Mouse (Mus musculus) CD4-positive, CD25-positive, alpha-beta regulatory T cell, adult 9 weeks (primary cell): ENCODE measurements around the gene Olfr834. TPM values are rescaled to one million over a fixed set of nuclear protein-coding genes. Genes with fewer than 3 reads are reported as not detected.

Experiments used
- polyA plus RNA-seq: library from polyadenylated mRNA; unstranded; fragments of 100-300 nt; shearing (Covaris generic); gene quantifications from one replicate; pipeline ENCODE4 v1.2.1, GENCODE M21; 2017

Olfr834 gene
- not detected for polyA plus RNA-seq

GRCm38 (mm10) chr9:18987690-18988089 is at the start of gene Olfr834:
Olfr834 (plus strand) TSS chr9:18987990.

DNA sequence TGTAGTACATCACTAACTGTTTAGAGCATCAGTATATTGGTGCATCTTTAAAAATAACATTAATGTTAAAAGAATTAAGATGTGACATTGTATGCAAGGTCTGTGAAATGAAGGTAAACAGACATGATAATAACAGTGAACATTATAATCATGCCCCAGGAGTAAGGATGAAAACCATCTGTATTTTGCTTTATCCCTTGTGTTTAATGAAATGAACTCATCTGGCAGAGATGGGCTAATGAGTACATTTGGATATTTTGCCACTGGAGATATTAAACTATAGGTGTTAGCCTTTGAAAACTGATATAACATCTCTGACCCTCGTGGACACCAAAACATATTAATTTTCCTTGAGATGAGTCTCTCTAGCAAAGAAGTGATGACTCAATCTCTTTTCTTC is 44.6 kb downstream of the Olfr834 start, which contains the start of gene Olfr835:
TSS of gene Olfr835 (plus strand) at position 301 of the 400 bp plus-strand sequence.

Other genes starting within 250 kb of the Olfr834 start
- not detected for gene Olfr24, start 224.0 kb upstream of the Olfr834 start, polyA plus RNA-seq
- not detected for gene Olfr828, start 168.5 kb upstream of the Olfr834 start, polyA plus RNA-seq
- not detected for gene Olfr829, start 133.1 kb upstream of the Olfr834 start, polyA plus RNA-seq
- not detected for gene Olfr830, start 113.3 kb upstream of the Olfr834 start, polyA plus RNA-seq
- not detected for gene Olfr832, start 50.9 kb upstream of the Olfr834 start, polyA plus RNA-seq
- not detected for gene Olfr835, start 44.7 kb downstream of the Olfr834 start, polyA plus RNA-seq
- not detected for gene Olfr836, start 132.4 kb downstream of the Olfr834 start, polyA plus RNA-seq
- not detected for gene Olfr837, start 148.3 kb downstream of the Olfr834 start, polyA plus RNA-seq
- 0.04 TPM for gene Olfr839-ps1, start 189.3 kb downstream of the Olfr834 start, polyA plus RNA-seq